Mouse (Mus musculus) ZHBTc4 (cell line): Measurements from ENCODE around the gene Atrnl1.

Experiments used
- DNase-seq: peaks from one replicate; pipeline ENCODE4 v3.0.0-alpha.2; 2011; ENCODE audit warnings: low read depth, low spot score

Gene Atrnl1

DNA sequence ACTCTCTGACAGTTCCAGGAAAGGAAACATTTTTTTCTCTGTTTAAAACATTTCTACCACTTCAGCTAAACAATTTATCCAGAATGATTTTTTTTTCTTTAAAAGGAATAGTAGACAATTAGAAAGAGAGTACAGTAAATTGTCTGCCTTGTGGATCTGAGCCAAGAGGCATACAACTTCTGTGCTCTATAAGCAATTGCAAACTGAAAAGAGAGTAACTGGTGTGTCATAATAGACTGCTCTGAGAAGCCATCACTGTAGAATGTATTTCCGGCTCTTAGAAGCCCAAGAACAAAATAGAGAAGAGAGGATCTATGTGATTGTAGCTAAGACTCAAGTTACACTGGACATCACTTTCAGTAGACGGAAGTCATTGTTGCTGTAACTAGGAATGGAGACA, 458.1 kb downstream of the Atrnl1 start:
- no peak for DNase-seq

DNA sequence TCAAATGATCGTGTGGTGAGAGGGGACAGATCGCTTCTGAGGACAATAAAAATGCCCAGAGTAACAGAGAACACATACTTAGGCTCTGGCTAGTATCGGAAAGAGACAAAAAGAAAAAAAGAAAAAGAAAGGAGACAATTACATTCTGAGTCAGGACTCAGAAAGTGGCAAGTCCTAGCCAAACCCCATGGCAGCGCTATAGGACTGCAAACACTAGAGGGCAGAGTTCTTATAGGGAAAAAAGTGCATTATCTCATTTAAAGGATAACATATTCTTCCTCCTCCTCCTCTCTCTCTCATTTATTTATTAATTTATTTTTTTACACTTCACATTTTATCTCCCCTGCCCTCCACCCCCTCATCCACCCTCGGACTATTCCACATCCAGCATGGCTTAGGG, 461.6 kb downstream of the Atrnl1 start:
- no peak for DNase-seq

GRCm38 (mm10) chr19:58072846-58073245, 462.0 kb downstream of the Atrnl1 start:
- DNase-seq = no peak

DNA sequence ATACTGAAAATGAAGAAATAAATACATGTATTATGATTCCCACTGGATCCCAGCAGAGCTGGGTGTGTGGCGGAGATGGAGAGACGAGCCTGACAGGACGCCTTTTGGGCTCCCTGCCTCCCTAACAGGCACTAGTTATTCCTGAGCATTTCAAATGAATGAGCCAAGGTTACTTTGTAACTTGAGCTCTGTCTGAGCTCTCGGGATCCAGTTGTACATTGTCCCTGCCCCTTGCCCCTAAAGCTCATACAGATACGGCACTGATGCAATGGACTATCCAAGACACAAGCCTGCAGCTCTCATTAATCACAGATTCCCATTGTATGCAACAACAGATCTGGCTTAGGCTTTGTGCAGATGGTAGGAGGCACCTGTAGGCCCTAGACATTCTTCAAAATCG, 464.4 kb downstream of the Atrnl1 start:
- DNase-seq = no peak

DNA sequence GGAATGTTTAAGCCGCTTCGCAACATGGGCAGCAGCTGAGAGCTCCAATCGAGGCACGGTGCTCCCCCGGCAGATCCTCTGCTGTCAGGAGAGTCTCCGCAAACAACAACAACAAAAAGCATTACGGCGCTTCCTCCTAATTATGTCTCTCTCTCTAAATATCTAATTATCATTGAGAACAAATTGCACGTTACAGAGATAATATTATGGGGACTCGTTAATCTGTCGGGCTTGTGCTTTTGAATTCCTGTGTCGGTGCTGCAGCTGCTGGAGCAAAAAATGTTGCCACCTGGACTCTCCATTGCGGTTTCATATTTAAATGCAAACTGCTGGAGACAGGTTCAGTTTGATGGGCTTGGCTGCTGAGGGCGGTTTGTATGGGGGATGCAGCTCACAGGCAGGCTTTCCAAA, 466.1 kb downstream of the Atrnl1 start:
- DNase-seq = no peak

DNA sequence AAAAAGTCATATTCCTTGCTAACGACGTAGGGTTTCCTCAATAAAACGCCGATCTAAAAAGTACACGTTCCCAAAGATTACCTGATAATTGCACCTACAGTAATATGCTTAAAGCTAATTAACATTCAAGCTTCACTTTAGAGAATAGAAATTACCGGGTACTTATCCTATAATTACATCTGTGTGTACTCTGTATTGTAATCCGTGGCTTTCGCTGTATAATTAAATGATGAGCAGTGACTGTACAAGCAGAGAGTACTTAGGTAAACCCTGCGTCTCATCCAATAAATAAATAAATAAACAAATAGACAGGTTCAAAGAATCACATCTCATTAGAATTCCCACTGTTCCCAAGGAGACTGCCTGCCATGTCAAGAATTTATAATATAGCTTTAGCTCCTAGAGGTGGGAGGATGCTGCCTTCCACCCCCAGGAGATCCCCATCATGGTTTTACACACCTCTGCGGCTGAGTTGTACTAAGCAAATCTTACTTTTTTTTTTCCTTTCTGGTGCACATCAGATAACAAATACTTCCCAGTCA, 466.8 kb downstream of the Atrnl1 start:
- DNase-seq = no peak

- no peak for DNase-seq
Measured at GRCm38 (mm10) chr19:58080168-58080567, 469.3 kb downstream of the Atrnl1 start.

- peak; percentile 33 for DNase-seq
Measured at GRCm38 (mm10) chr19:58082751-58083150, 471.9 kb downstream of the Atrnl1 start.

DNA sequence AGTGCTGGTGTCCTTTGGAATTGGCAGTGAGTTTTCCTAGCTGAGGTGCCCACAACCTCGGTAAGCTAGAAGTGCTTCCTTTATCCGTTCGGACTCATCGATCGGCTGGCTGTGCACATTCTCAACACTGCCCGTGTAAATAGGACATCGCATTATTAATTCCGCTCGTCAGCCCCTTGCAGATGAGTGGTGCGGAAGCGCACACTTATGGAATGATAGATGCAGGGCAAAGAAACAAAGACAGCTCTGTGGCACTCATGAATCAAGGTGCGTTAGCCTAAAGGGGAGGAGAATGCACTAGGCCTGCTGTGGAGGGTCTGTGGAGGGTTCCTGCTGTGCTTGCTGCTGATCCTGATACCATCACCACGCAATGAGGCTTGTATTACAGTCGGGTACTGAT, 474.0 kb downstream of the Atrnl1 start:
- no peak for DNase-seq

- no peak for DNase-seq
Measured at GRCm38 (mm10) chr19:58086734-58087133, 475.9 kb downstream of the Atrnl1 start.

DNA sequence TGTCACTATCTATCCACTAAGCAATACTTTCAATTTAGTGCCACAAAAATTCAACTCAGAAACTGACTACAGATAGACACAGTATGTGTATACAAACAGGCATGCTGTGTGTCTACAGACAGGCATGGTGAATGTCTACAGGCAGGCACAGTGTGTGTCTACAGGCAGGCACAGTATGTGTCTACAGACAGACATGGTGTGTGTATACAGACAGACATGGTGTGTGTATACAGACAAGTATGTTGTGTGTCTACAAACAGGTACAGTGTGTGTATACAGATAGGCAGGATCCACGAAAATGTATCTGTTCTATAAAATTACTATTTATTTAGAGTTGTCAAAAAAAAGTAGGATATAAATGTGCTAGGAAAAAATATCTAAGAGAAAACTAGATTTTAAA, 477.1 kb downstream of the Atrnl1 start:
- DNase-seq = no peak

- DNase-seq = no peak
Measured at GRCm38 (mm10) chr19:58088433-58088832, 477.6 kb downstream of the Atrnl1 start.

GRCm38 (mm10) chr19:58091911-58092310, 481.1 kb downstream of the Atrnl1 start:
- no peak for DNase-seq

- DNase-seq = no peak
Measured at GRCm38 (mm10) chr19:58094781-58095543, 484.1 kb downstream of the Atrnl1 start.

- DNase-seq = no peak
Measured at GRCm38 (mm10) chr19:58095776-58096175, 484.9 kb downstream of the Atrnl1 start.

DNA sequence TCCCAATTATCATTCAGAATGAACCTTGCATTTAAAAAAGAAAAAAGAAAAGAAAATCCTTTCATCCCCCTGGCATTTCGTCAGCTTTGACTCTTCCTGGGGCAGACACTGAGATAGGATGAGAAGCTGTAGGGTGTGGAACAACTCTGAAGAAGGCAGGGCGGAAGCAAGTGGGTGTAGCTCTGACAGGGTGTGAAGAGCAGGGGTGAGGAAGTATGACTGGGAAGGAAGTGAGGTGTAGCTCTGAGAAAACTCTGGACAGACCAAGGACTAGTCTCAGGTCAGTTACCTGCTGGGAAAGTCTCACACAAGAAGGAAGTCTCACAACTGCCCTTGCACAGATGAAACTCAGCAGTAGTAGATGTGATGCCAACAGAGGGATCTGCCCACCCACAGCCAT, 486.4 kb downstream of the Atrnl1 start:
- no peak for DNase-seq

DNA sequence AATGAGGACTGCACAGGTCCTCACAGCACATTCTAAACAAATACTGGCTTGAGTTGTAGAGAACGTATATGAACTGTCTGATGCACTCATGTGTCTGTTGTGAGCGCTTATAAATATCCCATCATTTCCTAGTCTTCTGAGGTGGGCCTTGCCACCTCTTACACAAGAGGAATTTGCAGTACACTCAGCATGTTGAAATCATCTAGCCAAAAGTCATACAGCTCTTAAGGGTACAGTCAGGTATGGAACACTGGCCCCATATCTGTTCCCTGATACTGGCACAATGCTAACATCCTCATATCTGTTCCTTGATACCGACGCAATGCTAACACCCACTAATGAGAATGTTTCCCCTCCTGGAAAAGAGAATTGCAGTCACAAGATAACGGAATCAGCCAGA, 488.7 kb downstream of the Atrnl1 start:
- DNase-seq = no peak

DNA sequence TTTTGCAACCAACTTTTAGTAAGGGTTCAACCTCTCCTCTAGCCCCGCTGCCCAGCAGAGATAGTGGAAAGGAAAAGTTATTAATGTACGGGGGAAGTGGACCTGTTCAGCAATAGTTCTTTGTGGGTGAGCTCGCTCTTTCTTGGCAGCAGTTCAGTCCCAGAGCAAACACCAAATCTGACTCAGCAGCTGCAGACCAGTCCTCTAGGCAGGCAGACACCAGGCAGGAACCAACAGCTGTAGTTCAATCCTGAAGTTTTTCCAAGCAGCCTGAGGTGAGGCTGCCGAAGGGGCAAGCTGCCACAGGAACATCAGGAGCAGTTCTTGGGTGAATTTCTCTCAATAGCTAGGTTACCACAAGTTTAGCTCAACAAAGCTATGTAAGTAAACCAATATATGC, 489.5 kb downstream of the Atrnl1 start:
- DNase-seq = no peak

GRCm38 (mm10) chr19:58104544-58104943, 493.7 kb downstream of the Atrnl1 start:
- DNase-seq = no peak

DNA sequence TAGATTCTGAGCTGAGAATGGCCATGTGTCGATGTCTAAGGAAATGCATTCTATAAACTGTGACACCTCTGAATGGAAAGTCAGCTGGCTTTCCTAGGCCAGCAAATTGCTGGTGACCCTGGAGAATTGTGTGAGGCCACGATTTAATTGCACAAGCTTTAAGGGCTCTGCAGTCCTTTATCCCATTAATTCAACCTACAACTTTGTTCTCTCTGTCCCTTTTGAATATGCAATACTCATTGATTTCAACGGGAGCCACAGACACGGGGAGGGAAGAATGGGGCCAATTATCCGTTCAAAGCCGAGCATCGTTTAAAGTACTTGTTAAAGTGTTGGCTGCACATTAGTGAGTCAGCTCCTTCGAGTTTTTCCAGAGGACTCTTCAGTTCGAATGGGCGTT, 496.8 kb downstream of the Atrnl1 start:
- no peak for DNase-seq

GRCm38 (mm10) chr19:58110491-58110890, 499.7 kb downstream of the Atrnl1 start:
- DNase-seq = no peak

DNA sequence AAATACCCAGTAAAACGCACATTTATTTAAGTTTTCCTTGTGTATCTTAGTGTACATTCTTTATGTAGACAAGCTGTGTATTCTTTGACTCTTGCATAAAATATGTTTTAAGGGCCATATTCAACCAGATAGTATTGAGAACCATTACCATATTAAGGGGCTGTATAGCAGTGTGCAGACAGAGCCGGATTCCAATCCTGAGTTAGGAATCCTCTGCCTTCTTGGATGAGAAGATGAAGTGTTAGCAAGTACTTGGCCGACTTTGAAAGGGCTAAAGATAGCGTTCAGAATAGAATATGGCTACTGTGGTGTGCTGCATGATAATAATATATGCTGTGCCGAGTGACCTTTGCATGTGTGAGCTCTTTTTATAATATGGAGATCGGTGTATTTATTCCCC, 500.5 kb downstream of the Atrnl1 start:
- no peak for DNase-seq

GRCm38 (mm10) chr19:58112151-58112550, 501.3 kb downstream of the Atrnl1 start:
- peak; percentile 71 for DNase-seq
